Mouse (Mus musculus) stomach, postnatal 0 days (tissue): Measurements from ENCODE around the gene Nf1.

Source experiments
- CTCF ChIP-seq: IDR thresholded peaks from 2 replicates; pipeline ENCODE4 v1.5.1; 2016; ENCODE audit warnings: antibody characterized with exemption, low read depth, mild to moderate bottlenecking, moderate library complexity
- EP300 ChIP-seq: optimal IDR thresholded peaks from 2 replicates; pipeline ENCODE3; 2016; ENCODE audit warnings: antibody characterized with exemption

- TF ChIP-seq CTCF (no peak), EP300 (no peak)
Measured at GRCm38 (mm10) chr11:79522944-79523343, 183.5 kb downstream of the Nf1 start.
